Mouse (Mus musculus) erythroblast, embryonic 14.5 days (primary cell): ENCODE data around the gene Gbe1.

Experiments used
- GATA1 ChIP-seq: IDR thresholded peaks from 2 replicates; pipeline ENCODE4 v1.6.1; 2012; ENCODE audit warnings: low read length, inconsistent platforms, mixed read lengths
- TAL1 ChIP-seq: IDR thresholded peaks from 3 replicates; pipeline ENCODE4 v1.6.1; 2012; ENCODE audit warnings: low read length, inconsistent platforms, mixed read lengths

DNA sequence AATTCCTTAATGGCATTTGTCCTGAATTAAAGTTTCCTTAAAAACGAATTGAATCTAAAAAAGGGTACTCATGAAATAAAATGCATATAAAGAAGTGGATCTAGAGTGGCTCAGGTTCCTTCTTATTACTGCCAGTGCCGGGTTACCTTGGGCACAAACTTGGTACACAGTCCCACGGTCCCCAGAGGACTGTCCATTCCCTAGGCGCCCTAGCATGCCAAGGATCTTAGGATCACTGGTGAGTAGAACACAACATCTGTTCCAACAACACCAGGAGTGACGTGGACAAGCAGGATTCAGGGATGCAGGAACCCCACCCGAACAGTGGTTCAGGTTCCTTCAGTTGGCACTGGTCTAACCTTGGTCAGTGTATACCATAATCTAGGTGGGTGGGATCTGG, 44.6 kb downstream of the Gbe1 start:
- TF ChIP-seq TAL1 (no peak), GATA1 (no peak)
